Mouse (Mus musculus) neural tube, embryonic 12.5 days (tissue): ENCODE data around the gene Gipr. TPM values are rescaled to one million over a fixed set of nuclear protein-coding genes. Genes with fewer than 3 reads are reported as not detected.

Source experiments
- ATAC-seq: fragments of 200-750 bp; cut with Nextera tagmentation; 2 replicates; pipeline ENCODE4 v1.8.0; 2017; ENCODE audit warnings: low read depth, mild to moderate bottlenecking, moderate TSS enrichment, moderate library complexity; ENCODE audit not compliant: low FRiP score
- H3K27ac ChIP-seq: fragments of 300-500 bp; sonication (generic); 2 replicates; pipeline ENCODE4 v1.5.1; 2016
- H3K27me3 ChIP-seq: fragments of 300-500 bp; sonication (generic); replicated peaks from 2 replicates; pipeline ENCODE4 v1.6.1; 2016; ENCODE audit warnings: mild to moderate bottlenecking
- H3K36me3 ChIP-seq: fragments of 300-500 bp; sonication (generic); 2 replicates; pipeline ENCODE4 v1.6.1; 2016; ENCODE audit warnings: mild to moderate bottlenecking
- H3K4me1 ChIP-seq: fragments of 300-500 bp; sonication (generic); 2 replicates; pipeline ENCODE4 v1.6.1; 2016
- H3K4me2 ChIP-seq: fragments of 300-500 bp; sonication (generic); replicated peaks from 2 replicates; pipeline ENCODE4 v1.6.1; 2016; ENCODE audit warnings: mild to moderate bottlenecking
- H3K4me3 ChIP-seq: fragments of 300-500 bp; sonication (generic); 2 replicates; pipeline ENCODE4 v1.5.1; 2016
- H3K9ac ChIP-seq: fragments of 300-500 bp; sonication (generic); 2 replicates; pipeline ENCODE4 v1.6.1; 2016; ENCODE audit warnings: mild to moderate bottlenecking
- H3K9me3 ChIP-seq: fragments of 300-500 bp; sonication (generic); 2 replicates; pipeline ENCODE4 v1.6.1; 2016; ENCODE audit warnings: mild to moderate bottlenecking
- WGBS: fragments of 180-500 bp; shearing (Covaris S2); methylation state at CpG from one replicate; pipeline ENCODE4 v1.1.7; 2016; 5-methylcytosine and 5-hydroxymethylcytosine counted together
- microRNA counts: library from miRNA; unstranded; fragments of <30 nt; microRNA quantifications from one replicate; lab custom pipeline; 2017
- microRNA-seq: library from miRNA; unstranded; fragments of <30 nt; microRNA quantifications from one replicate; pipeline ENCODE4, GENCODE M21; 2017
- polyA plus RNA-seq: library from polyadenylated mRNA; unstranded; fragments of >200 nt; fragmentation: Nextera tagmentation; extraction: Ambion mirVana; gene quantifications from 2 replicates; pipeline ENCODE4 v1.2.1, GENCODE M21; 2016

Gene Gipr
- polyA plus RNA-seq, 1 experiment from 2014 or later, result 1.8 TPM

DNA sequence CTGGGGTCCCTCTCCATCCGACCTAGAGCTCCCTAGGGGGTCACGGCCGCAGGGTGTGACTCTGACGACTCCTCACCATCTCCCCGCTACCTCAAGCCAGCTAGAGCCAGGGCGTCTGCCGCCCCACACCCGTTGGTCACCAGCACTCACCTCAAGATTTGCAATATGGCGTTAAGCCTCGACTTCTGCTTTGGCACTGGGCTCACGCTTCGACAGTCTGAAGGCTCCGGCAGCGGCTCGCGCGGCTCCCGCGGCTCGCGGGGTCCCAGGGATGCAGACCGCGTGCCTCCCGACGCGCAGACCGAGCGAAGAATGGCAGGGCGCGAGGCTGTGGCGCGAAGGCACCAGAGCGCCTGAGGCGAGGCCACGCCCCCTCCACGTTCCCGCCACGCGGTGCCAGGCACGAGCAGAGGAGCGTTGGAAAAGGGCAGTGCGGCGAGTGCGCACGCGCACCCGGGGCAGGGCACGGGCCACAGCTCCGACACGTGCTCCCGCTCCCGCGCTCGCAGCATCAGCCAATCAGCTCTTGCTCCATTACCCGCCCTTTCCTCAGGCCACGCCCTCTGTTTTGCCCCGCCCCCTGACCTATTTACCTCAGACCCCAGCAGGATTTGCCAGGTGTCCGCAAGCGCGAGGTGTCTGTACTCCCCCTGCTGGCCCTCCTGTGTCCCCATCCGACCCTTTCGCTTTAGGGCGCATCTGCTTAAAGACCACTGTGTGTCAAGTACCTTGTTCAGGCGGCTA is 47.7 kb downstream of the Gipr start, which contains the start of gene Gm4969:
Gene Gm4969, minus strand, starts transcription at position 341 of the 744 bp plus-strand sequence.
- Histone ChIP-seq H3K4me2 (peak within 1 kb of the TSS; percentile 51), H3K4me1 (peaks cover 18% of the 10 kb centered on the region), H3K9ac (no peak within 1 kb of the TSS), H3K36me3 (no peaks in the 10 kb centered on the region), H3K4me3 (peak within 1 kb of the TSS; percentile 26; the same call in 1 of the 2 replicates), H3K9me3 (peaks cover 4% of the 10 kb centered on the region; the same call in 1 of the 2 replicates), H3K27me3 (0 out of 2 replicates have a peak, but pooled peaks cover 5% of the 10 kb centered on the region), H3K27ac (no peak within 1 kb of the TSS)
- WGBS, result 22% methylated on average over 64 of the region's 64 CpGs
- peak; percentile 26; the same call in 1 of the 2 replicates for ATAC-seq

DNA sequence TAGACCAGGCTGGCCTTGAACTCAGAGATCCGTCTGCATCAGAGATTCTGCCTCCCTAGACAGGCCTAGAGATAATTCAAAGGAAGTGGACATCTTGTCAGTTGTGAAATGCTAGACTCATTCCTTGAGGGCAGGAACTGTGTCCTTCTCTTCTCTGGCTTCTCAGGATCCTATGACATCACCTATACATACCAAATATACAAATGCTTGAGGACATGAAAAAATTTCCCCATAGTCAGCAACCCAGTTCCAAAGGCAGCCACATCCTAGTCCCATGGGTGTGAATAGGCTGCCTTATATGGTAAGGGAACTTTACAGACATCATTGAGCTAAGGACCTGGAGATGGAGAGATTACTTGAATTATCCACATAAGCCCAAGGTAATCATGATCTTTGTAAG is 56.4 kb downstream of the Gipr start:
- H3K27ac ChIP-seq, result no peak overlapping the region
- H3K4me3 ChIP-seq, result no peak overlapping the region
- no peak overlapping the region for H3K9ac ChIP-seq
- ATAC-seq, result no peak
- H3K27me3 ChIP-seq, result no peaks in the 10 kb centered on the region
- no peaks in the 10 kb centered on the region for H3K36me3 ChIP-seq
- no peaks in the 10 kb centered on the region for H3K9me3 ChIP-seq
- H3K4me1 ChIP-seq, result no peaks in the 10 kb centered on the region
- WGBS, result 88% methylated on average over 1 of the region's 1 CpGs
- H3K4me2 ChIP-seq, result no peak overlapping the region

DNA sequence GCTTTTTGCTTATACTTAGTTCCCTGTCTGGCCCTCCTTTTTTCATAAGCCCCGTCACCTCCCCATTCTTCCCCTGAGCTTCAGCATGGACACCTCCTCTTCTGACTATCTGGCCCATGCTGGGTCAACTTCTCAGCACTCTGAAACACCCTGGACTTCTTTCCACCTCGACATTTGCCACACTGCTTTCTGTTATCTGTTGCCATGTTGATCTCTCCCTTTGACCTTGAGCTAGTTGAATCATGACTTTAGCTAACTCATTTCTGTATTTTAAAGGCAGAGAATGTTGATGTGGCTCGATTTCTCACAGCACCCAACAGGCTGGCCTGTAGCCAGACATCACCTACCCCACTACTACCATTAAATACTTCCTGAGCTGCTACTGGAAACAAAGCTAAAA is 58.5 kb downstream of the Gipr start:
- WGBS, result 70% methylated on average over 3 of the region's 3 CpGs
- no peaks in the 10 kb centered on the region for H3K36me3 ChIP-seq
- ATAC-seq, result no peak

More for the DNA sequence above, 58.5 kb downstream of the Gipr start:
- Histone ChIP-seq H3K9me3 (no peaks in the 10 kb centered on the region), H3K4me1 (no peaks in the 10 kb centered on the region), H3K9ac (no peak overlapping the region), H3K27ac (no peak overlapping the region), H3K4me2 (no peak overlapping the region), H3K4me3 (no peak overlapping the region), H3K27me3 (no peaks in the 10 kb centered on the region)

MicroRNAs encoded within 50 kb of the gene (microRNA counts, 519-probe panel; counts per million panel counts)
- microRNA mmu-miR-330 (lab: Ali Mortazavi, UCI), result 342 counts per million, percentile 67 among the panel's probes with 10 or more counts

Small RNAs within 50 kb of the gene (microRNA-seq; reads per million reads assigned to microRNA genes)
- 278 reads per million, percentile 65 among the genes with 10 or more reads in this experiment for gene Mir330

Other genes starting within 250 kb of the Gipr start
- gene Nova2, start 240.2 kb downstream of the Gipr start, polyA plus RNA-seq, result 12.1 and 12.6 TPM in 2 replicates
- 0.24 and 0.72 TPM in 2 replicates for gene Nanos2, start 178.7 kb downstream of the Gipr start, polyA plus RNA-seq
- gene Mypop, start 174.9 kb downstream of the Gipr start, polyA plus RNA-seq, result 6.1 and 7.0 TPM in 2 replicates
- 41.6 and 45.2 TPM in 2 replicates for gene Irf2bp1, start 162.1 kb downstream of the Gipr start, polyA plus RNA-seq
- gene Foxa3, start 142.6 kb downstream of the Gipr start, polyA plus RNA-seq, result 0.09 and 0.19 TPM in 2 replicates
- gene Sympk, start 141.8 kb downstream of the Gipr start, polyA plus RNA-seq, result 46.9 and 47.3 TPM in 2 replicates
- not detected in 2 replicates for gene Rsph6a, start 111.4 kb downstream of the Gipr start, polyA plus RNA-seq
- 29.6 and 30.7 TPM in 2 replicates for gene Dmwd, start 89.9 kb downstream of the Gipr start, polyA plus RNA-seq
- 13.7 and 18.2 TPM in 2 replicates for gene Dmpk, start 82.3 kb downstream of the Gipr start, polyA plus RNA-seq
- gene Six5, start 71.5 kb downstream of the Gipr start, polyA plus RNA-seq, result 4.5 and 5.2 TPM in 2 replicates
- 1.0 and 1.1 TPM in 2 replicates for gene Gm4969, start 47.8 kb downstream of the Gipr start, polyA plus RNA-seq
- 18.3 and 19.9 TPM in 2 replicates for gene Fbxo46, start 46.3 kb downstream of the Gipr start, polyA plus RNA-seq
- gene Qpctl, start 16.8 kb downstream of the Gipr start, polyA plus RNA-seq, result 19.5 and 20.9 TPM in 2 replicates
- gene Snrpd2, start 16.4 kb downstream of the Gipr start, polyA plus RNA-seq, result 124 and 133 TPM in 2 replicates
- 5.1 and 6.6 TPM in 2 replicates for gene Eml2, start 10.3 kb upstream of the Gipr start, polyA plus RNA-seq
- gene Gpr4, start 46.4 kb upstream of the Gipr start, polyA plus RNA-seq, result 1.9 and 2.3 TPM in 2 replicates
- gene Opa3, start 62.2 kb upstream of the Gipr start, polyA plus RNA-seq, result 42.1 and 43.9 TPM in 2 replicates
- gene Vasp, start 105.7 kb upstream of the Gipr start, polyA plus RNA-seq, result 53.4 and 56.3 TPM in 2 replicates
- 0.20 TPM in 1 of 2 replicates, not detected in the other for gene Ppm1n, start 113.9 kb upstream of the Gipr start, polyA plus RNA-seq
- gene Rtn2, start 116.5 kb upstream of the Gipr start, polyA plus RNA-seq, result 91.1 and 99.1 TPM in 2 replicates
- 0.08 TPM in 1 of 2 replicates, not detected in the other for gene Fosb, start 143.9 kb upstream of the Gipr start, polyA plus RNA-seq
- gene Ercc1, start 178.7 kb upstream of the Gipr start, polyA plus RNA-seq, result 103 and 104 TPM in 2 replicates
- gene Cd3eap, start 193.4 kb upstream of the Gipr start, polyA plus RNA-seq, result 18.2 and 19.8 TPM in 2 replicates
- gene Ppp1r13l, start 193.6 kb upstream of the Gipr start, polyA plus RNA-seq, result 3.1 and 3.2 TPM in 2 replicates
- 24.0 and 27.5 TPM in 2 replicates for gene Ercc2, start 215.9 kb upstream of the Gipr start, polyA plus RNA-seq
- gene Klc3, start 238.0 kb upstream of the Gipr start, polyA plus RNA-seq, result 3.9 and 6.4 TPM in 2 replicates
- gene Ckm, start 238.6 kb upstream of the Gipr start, polyA plus RNA-seq, result 0.20 and 0.35 TPM in 2 replicates